Mouse (Mus musculus) spleen, adult 2 months (tissue): ENCODE results near the gene Arl2bp. TPM values are rescaled to one million over a fixed set of nuclear protein-coding genes. Genes with fewer than 3 reads are reported as not detected.

Experiments used
- DNase-seq, 2 experiments: peaks; one replicate each; pipeline versions ENCODE4 v3.0.0 to v3.0.0-alpha.2; 2012 to 2021; ENCODE audit warnings: low spot score in 2 of 2, low read depth in 1 of 2
- H3K27ac ChIP-seq: fragments of 200-500 bp; 2 replicates; pipeline ENCODE4 v1.5.1; 2012; ENCODE audit warnings: low read length, inconsistent platforms; ENCODE audit not compliant: insufficient read depth
- H3K27me3 ChIP-seq: fragments of 200-500 bp; 2 replicates; pipeline ENCODE4 v1.6.1; 2012; ENCODE audit warnings: mild to moderate bottlenecking, moderate library complexity, low read length, inconsistent platforms; ENCODE audit not compliant: control insufficient read depth, insufficient read depth
- H3K36me3 ChIP-seq: fragments of 200-500 bp; 2 replicates; pipeline ENCODE4 v1.6.1; 2012; ENCODE audit warnings: mild to moderate bottlenecking, low read length, inconsistent platforms; ENCODE audit not compliant: control insufficient read depth, insufficient read depth
- H3K4me1 ChIP-seq: fragments of 200-500 bp; 2 replicates; pipeline ENCODE4 v1.6.1; 2011; ENCODE audit warnings: inconsistent platforms; ENCODE audit not compliant: control insufficient read depth, insufficient read depth, insufficient read length
- H3K4me3 ChIP-seq: fragments of 200-500 bp; 2 replicates; pipeline ENCODE4 v1.5.1; 2011; ENCODE audit warnings: mild to moderate bottlenecking, inconsistent platforms; ENCODE audit not compliant: insufficient read depth, insufficient read length; ENCODE audit errors: extremely low read depth
- CTCF ChIP-seq: fragments of 200-500 bp; IDR thresholded peaks from 2 replicates; pipeline ENCODE4 v1.5.1; 2011; ENCODE audit warnings: mild to moderate bottlenecking, inconsistent platforms; ENCODE audit not compliant: insufficient read depth, insufficient read length, insufficient replicate concordance; ENCODE audit errors: extremely low read depth
- POLR2A ChIP-seq: fragments of 200-500 bp; IDR thresholded peaks from 2 replicates; pipeline ENCODE4 v1.6.1; 2011; ENCODE audit warnings: low read depth, low read length, inconsistent platforms
- WGBS: fragments of 180-500 bp; shearing (Covaris S2); methylation state at CpG from one replicate; pipeline ENCODE4 v1.1.7; 2018; 5-methylcytosine and 5-hydroxymethylcytosine counted together
- polyA plus RNA-seq: library from polyadenylated mRNA; depleted of rRNA; stranded (reverse); fragments of >200 nt; gene quantifications from 2 replicates; pipeline ENCODE4 v1.2.3, GENCODE M21; 2012

The Arl2bp gene
- polyA plus RNA-seq, 1 experiment: 50.2 TPM

- no peak for TF ChIP-seq CTCF
- TF ChIP-seq POLR2A: no peak
- H3K4me1 ChIP-seq: no peaks in the 10 kb centered on the region
- no peaks in the 10 kb centered on the region for H3K27me3 ChIP-seq
- peaks cover 17% of the 10 kb centered on the region; the same call in 1 of the 2 replicates for H3K36me3 ChIP-seq
- H3K27ac ChIP-seq: no peak overlapping the region
- H3K4me3 ChIP-seq: no peak overlapping the region
- DNase-seq: no peak
- WGBS: 94% methylated on average over 3 of the region's 3 CpGs
Measured at GRCm38 (mm10) chr8:94646165-94646564, 20.2 kb upstream of the Arl2bp start.

- TF ChIP-seq CTCF: no peak
- TF ChIP-seq POLR2A: no peak
- H3K27me3 ChIP-seq: no peaks in the 10 kb centered on the region
- DNase-seq: no peak
- H3K27ac ChIP-seq: no peak overlapping the region
- H3K4me1 ChIP-seq: no peaks in the 10 kb centered on the region
- 81% methylated on average over 3 of the region's 3 CpGs for WGBS
- H3K36me3 ChIP-seq: peaks cover 21% of the 10 kb centered on the region; the same call in 1 of the 2 replicates
- H3K4me3 ChIP-seq: no peak overlapping the region
Measured at GRCm38 (mm10) chr8:94649496-94649895, 16.9 kb upstream of the Arl2bp start.

GRCm38 (mm10) chr8:94652951-94653350 lies 13.4 kb upstream of the Arl2bp start:
- WGBS: 93% methylated on average over 3 of the region's 3 CpGs
- Histone ChIP-seq H3K36me3 (peaks cover 19% of the 10 kb centered on the region), H3K27ac (no peak overlapping the region), H3K27me3 (no peaks in the 10 kb centered on the region), H3K4me1 (no peaks in the 10 kb centered on the region), H3K4me3 (no peak overlapping the region)
- no peak for DNase-seq
- TF ChIP-seq POLR2A (no peak), CTCF (no peak)

- Histone ChIP-seq H3K27me3 (no peaks in the 10 kb centered on the region), H3K27ac (no peak overlapping the region), H3K36me3 (peaks cover 18% of the 10 kb centered on the region), H3K4me1 (no peaks in the 10 kb centered on the region), H3K4me3 (no peak overlapping the region)
- DNase-seq: no peak
- TF ChIP-seq POLR2A: no peak
- TF ChIP-seq CTCF: no peak
Measured at GRCm38 (mm10) chr8:94654994-94655393, 11.4 kb upstream of the Arl2bp start.

GRCm38 (mm10) chr8:94658031-94658430 lies 8.4 kb upstream of the Arl2bp start:
- peaks cover 10% of the 10 kb centered on the region for H3K36me3 ChIP-seq
- WGBS: 94% methylated on average over 2 of the region's 2 CpGs
- TF ChIP-seq POLR2A (no peak), CTCF (no peak)

GRCm38 (mm10) chr8:94660418-94660817 lies 6.0 kb upstream of the Arl2bp start:
- Histone ChIP-seq H3K4me3 (no peak overlapping the region), H3K36me3 (peaks cover 5% of the 10 kb centered on the region), H3K27me3 (no peaks in the 10 kb centered on the region), H3K27ac (no peak overlapping the region), H3K4me1 (no peaks in the 10 kb centered on the region)
- no peak for DNase-seq
- 96% methylated on average over 4 of the region's 4 CpGs for WGBS
- TF ChIP-seq POLR2A (no peak), CTCF (no peak)

More at GRCm38 (mm10) chr8:94658031-94658430, 8.4 kb upstream of the Arl2bp start:
- H3K4me1 ChIP-seq: no peaks in the 10 kb centered on the region
- DNase-seq: no peak
- no peak overlapping the region for H3K4me3 ChIP-seq
- no peak overlapping the region for H3K27ac ChIP-seq
- H3K27me3 ChIP-seq: no peaks in the 10 kb centered on the region

GRCm38 (mm10) chr8:94664722-94665121 lies 1.7 kb upstream of the Arl2bp start:
- peaks cover 3% of the 10 kb centered on the region; the same call in 1 of the 2 replicates for H3K36me3 ChIP-seq
- WGBS: 88% methylated on average over 2 of the region's 2 CpGs
- no peak for DNase-seq
- no peak for TF ChIP-seq CTCF
- no peak for TF ChIP-seq POLR2A
- no peak overlapping the region for H3K27ac ChIP-seq
- H3K4me1 ChIP-seq: no peaks in the 10 kb centered on the region; the same call in none of the 2 replicates
- H3K4me3 ChIP-seq: no peak overlapping the region
- no peaks in the 10 kb centered on the region for H3K27me3 ChIP-seq

- DNase-seq: no peak
- Histone ChIP-seq H3K27ac (no peak overlapping the region), H3K27me3 (no peaks in the 10 kb centered on the region), H3K4me3 (no peak overlapping the region), H3K4me1 (no peaks in the 10 kb centered on the region), H3K36me3 (peaks cover 23% of the 10 kb centered on the region)
- WGBS: 52% methylated on average over 5 of the region's 5 CpGs
- TF ChIP-seq CTCF (no peak), POLR2A (no peak)
Measured at GRCm38 (mm10) chr8:94674384-94674783, 8.0 kb downstream of the Arl2bp start.
